Mouse (Mus musculus): ENCODE results near the gene Efcab6. TPM values are rescaled to one million over a fixed set of nuclear protein-coding genes. Genes with fewer than 3 reads are reported as not detected.

The Efcab6 gene
- polyA plus RNA-seq, 1 experiment from 2014 or later, result 0.08 TPM

DNA sequence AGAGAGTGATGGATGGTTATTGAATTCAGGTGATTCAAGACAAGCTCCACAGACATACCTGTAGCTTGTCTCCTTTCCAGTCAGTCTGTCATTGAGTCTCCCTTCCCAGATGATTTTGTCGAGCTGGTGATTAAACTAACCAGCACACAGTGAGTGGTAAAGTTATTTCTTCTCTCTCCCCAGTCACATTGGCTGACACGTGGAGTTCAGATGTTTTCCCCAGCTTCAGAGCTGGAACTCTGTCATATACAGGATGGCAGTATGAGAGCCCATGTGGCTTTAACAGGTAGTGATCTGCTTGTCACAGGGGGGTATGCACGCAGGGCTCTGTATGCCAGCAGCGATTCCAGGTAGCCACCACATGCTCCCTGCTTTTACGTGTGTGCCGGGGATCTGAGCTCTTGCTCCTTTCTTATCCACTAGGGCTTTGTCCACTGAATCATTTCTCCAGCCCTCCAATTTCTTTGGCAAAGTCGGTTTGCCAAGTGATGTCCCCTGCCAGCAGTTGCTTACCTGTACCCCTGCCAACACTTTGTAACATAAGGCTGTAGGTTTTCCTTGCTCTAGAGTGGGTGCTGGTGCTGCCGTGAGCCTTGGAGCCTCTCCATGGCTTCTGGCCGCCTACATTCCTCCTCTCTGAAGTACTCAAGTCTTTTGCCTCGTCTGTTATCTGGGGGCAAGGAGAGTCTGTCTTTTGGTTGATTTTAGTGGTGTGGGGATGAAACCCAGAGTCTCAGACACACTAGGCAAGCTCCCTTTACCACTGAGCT lies 224.0 kb downstream of the Efcab6 start:
- no peak overlapping the region for H3K27ac ChIP-seq
- H3K9ac ChIP-seq, result no peak overlapping the region
- H3K4me2 ChIP-seq, result no peak overlapping the region
- H3K9me3 ChIP-seq, result no peaks in the 10 kb centered on the region
- peaks cover 13% of the 10 kb centered on the region for H3K4me1 ChIP-seq
- H3K36me3 ChIP-seq, result 0 out of 2 replicates have a peak, but pooled peaks cover 5% of the 10 kb centered on the region
- H3K4me3 ChIP-seq, result no peak overlapping the region
- WGBS, result 66% methylated on average over 10 of the region's 10 CpGs
- H3K27me3 ChIP-seq, result peaks cover 28% of the 10 kb centered on the region
- no peak for ATAC-seq (ENCODE audit: insufficient number of reproducible peaks, insufficient read depth, low FRiP score, low TSS enrichment, low read depth)

DNA sequence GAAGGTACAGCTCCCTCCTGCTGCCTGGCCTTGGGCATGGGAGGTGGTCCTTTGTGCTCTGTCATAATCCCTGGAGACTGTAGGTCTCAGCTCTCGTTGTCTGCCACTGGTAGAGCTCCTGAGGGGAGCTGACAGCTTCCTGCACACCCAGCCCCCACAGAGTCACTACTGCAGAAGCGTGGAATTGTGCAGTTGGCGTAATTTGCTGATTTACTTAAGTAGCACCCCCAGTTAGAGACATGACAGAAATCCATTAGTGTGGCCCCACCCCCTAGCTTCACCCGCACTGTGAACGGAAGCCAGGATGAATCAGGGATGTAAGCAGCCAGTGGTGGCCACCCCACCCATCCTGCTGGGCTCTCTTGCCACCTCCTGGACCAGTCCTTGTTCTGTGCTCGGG lies 232.9 kb downstream of the Efcab6 start:
- Histone ChIP-seq H3K4me3 (no peak overlapping the region), H3K9ac (no peak overlapping the region), H3K9me3 (no peaks in the 10 kb centered on the region), H3K4me2 (no peak overlapping the region), H3K27me3 (no peaks in the 10 kb centered on the region), H3K36me3 (0 out of 2 replicates have a peak, but pooled peaks cover 5% of the 10 kb centered on the region), H3K27ac (no peak overlapping the region), H3K4me1 (no peaks in the 10 kb centered on the region)
- no peak for ATAC-seq (ENCODE audit: insufficient number of reproducible peaks, insufficient read depth, low FRiP score, low TSS enrichment, low read depth)
- 66% methylated on average over 6 of the region's 6 CpGs for WGBS

DNA sequence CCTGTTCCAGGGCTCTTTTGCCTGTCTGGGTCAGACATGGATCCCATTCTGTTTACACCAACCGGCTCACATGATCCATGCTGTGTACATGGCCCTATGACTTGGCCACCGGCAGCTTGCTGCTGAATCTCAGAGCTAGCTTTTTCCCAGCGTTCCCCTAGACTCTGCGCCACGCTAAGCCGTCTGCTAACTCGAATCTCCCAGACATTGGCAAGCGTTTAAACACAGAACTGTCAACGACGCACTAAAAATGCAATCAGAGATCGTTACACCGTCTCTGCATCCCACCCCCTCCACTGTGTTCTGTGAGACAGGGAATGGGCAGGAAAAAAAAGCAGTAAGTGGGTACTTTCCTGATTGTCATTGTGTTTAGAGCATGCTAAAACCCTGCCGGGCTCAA lies 236.0 kb downstream of the Efcab6 start:
- H3K4me2 ChIP-seq, result no peak overlapping the region
- no peaks in the 10 kb centered on the region for H3K36me3 ChIP-seq
- no peaks in the 10 kb centered on the region for H3K4me1 ChIP-seq
- WGBS, result 87% methylated on average over 13 of the region's 13 CpGs
- no peak for ATAC-seq (ENCODE audit: insufficient number of reproducible peaks, insufficient read depth, low FRiP score, low TSS enrichment, low read depth)
- no peaks in the 10 kb centered on the region for H3K27me3 ChIP-seq
- H3K27ac ChIP-seq, result no peak overlapping the region
- H3K4me3 ChIP-seq, result no peak overlapping the region
- no peaks in the 10 kb centered on the region for H3K9me3 ChIP-seq
- H3K9ac ChIP-seq, result no peak overlapping the region

DNA sequence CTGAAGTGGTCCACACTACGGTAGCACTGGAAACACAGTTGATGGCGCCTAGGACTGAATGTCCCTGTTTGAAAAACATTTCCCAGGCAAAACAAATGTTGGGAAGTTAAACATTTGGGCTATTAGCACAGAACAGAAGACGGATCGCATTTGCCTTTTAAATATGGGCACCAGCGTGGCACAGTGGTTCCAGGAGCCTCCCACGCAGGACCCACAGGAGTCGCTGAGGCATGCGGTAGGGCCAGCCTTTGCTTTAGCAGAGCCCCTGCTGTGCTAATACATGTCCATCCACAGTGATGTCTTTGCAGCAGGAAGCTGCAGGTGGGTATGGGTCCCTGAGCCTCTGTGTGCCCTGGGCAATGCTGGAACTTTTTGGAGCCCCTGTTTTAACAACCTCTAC lies 237.2 kb downstream of the Efcab6 start:
- Histone ChIP-seq H3K9me3 (no peaks in the 10 kb centered on the region), H3K9ac (no peak overlapping the region), H3K4me3 (no peak overlapping the region), H3K4me1 (no peaks in the 10 kb centered on the region), H3K27me3 (no peaks in the 10 kb centered on the region), H3K4me2 (no peak overlapping the region), H3K27ac (no peak overlapping the region), H3K36me3 (no peaks in the 10 kb centered on the region)
- no peak for ATAC-seq (ENCODE audit: insufficient number of reproducible peaks, insufficient read depth, low FRiP score, low TSS enrichment, low read depth)
- WGBS, result 86% methylated on average over 8 of the region's 8 CpGs

Other genes with a start within 250 kb of the Efcab6 start
- gene Sult4a1, start 40.4 kb upstream of the Efcab6 start, polyA plus RNA-seq (2015; fragmentation: Nextera tagmentation; extraction: Ambion mirVana), result 5.1 and 6.5 TPM in 2 replicates
- gene Pnpla5, start 57.8 kb upstream of the Efcab6 start, polyA plus RNA-seq (2015; fragmentation: Nextera tagmentation; extraction: Ambion mirVana), result not detected in 2 replicates
- 0.80 and 1.5 TPM in 2 replicates for gene Pnpla3, start 102.5 kb upstream of the Efcab6 start, polyA plus RNA-seq (2015; fragmentation: Nextera tagmentation; extraction: Ambion mirVana)
- 110 TPM in 2 replicates for gene Samm50, start 126.9 kb upstream of the Efcab6 start, polyA plus RNA-seq (2015; fragmentation: Nextera tagmentation; extraction: Ambion mirVana)
- 4.4 TPM in 2 replicates for gene Parvb, start 166.7 kb upstream of the Efcab6 start, polyA plus RNA-seq (2015; fragmentation: Nextera tagmentation; extraction: Ambion mirVana)